Mouse (Mus musculus) hindbrain, embryonic 10.5 days (tissue): ENCODE measurements around the gene Prkcd. TPM values are rescaled to one million over a fixed set of nuclear protein-coding genes. Genes with fewer than 3 reads are reported as not detected.
A peak's percentile ranks its signal among the peaks of the same experiment; 100 is the strongest.
"Not testable (repeated sequence)": the region's sequence is repeated elsewhere in the genome, so short reads cannot be mapped to it uniquely, and the experiment has no call there.

ENCODE experiments used
- DNase-seq: peaks from one replicate; pipeline ENCODE4 v3.0.0-alpha.2; 2017; ENCODE audit warnings: low spot score
- H3K27ac ChIP-seq: fragments of 300-500 bp; sonication (generic); 2 replicates; pipeline ENCODE4 v1.5.1; 2016; ENCODE audit warnings: mild to moderate bottlenecking, moderate library complexity
- H3K27me3 ChIP-seq: fragments of 300-500 bp; sonication (generic); 2 replicates; pipeline ENCODE4 v1.6.1; 2016; ENCODE audit warnings: mild to moderate bottlenecking; ENCODE audit not compliant: poor library complexity, insufficient read depth, severe bottlenecking
- H3K36me3 ChIP-seq: fragments of 300-500 bp; sonication (generic); 2 replicates; pipeline ENCODE4 v1.6.1; 2016; ENCODE audit warnings: mild to moderate bottlenecking, moderate library complexity
- H3K4me1 ChIP-seq: fragments of 300-500 bp; sonication (generic); replicated peaks from 2 replicates; pipeline ENCODE4 v1.6.1; 2016; ENCODE audit warnings: mild to moderate bottlenecking
- H3K4me3 ChIP-seq: fragments of 300-500 bp; sonication (generic); 2 replicates; pipeline ENCODE4 v1.5.1; 2016; ENCODE audit warnings: mild to moderate bottlenecking, moderate library complexity
- H3K9me3 ChIP-seq: fragments of 300-500 bp; sonication (generic); 2 replicates; pipeline ENCODE4 v1.6.1; 2016; ENCODE audit warnings: mild to moderate bottlenecking, moderate library complexity
- WGBS: fragments of 180-500 bp; shearing (Covaris S2); methylation state at CpG from one replicate; pipeline ENCODE4 v1.1.7; 2016; 5-methylcytosine and 5-hydroxymethylcytosine counted together
- polyA plus RNA-seq: library from polyadenylated mRNA; unstranded; fragments of >200 nt; fragmentation: Nextera tagmentation; extraction: Ambion mirVana; gene quantifications from 2 replicates; pipeline ENCODE4 v1.2.1, GENCODE M21; 2016

Prkcd gene
- polyA plus RNA-seq, 1 experiment from 2014 or later, result 35.4 TPM

DNA sequence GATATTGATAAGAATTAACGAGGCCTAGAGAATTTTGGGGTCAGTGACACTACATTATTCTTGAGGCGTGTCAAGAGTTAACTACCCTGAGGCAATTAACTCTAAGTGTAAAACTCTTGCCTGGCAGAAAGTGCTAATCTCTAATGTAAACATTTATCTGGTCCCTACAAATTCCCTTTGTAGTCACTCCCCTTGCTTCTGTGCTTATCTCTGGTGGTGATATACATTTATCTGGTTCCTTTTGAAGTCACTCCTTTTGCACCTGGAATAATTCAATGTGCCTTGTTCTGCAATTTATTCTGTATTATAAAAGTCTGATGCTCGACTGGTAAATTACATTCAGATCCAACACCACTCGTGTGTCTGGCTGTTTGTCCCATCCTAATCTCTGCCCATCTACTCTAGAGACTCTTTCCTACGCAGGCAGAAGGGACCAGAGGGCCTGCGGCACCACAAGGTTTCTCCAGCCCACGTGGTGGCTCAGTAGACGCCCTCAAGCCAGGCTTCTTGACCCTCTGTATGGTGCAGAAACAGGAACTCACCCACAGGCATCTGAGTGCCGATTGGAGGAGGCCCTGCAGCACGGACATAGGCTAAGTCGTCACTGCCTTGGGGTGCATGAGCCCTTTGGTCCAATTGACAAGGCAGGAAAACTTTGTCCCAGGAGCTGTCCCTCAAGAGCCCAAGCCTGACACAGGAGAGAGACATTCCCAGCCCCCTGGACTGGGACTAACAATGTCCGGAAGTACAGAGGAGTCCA is 48.5 kb downstream of the Prkcd start:
- H3K9me3 ChIP-seq, H3K4me3 ChIP-seq, DNase-seq, H3K27ac ChIP-seq, H3K27me3 ChIP-seq, H3K4me1 ChIP-seq: not testable (repeated sequence)
- 47% methylated on average over 10 of the region's 12 CpGs for WGBS
- peaks cover 42% of the 10 kb centered on the region for H3K36me3 ChIP-seq

DNA sequence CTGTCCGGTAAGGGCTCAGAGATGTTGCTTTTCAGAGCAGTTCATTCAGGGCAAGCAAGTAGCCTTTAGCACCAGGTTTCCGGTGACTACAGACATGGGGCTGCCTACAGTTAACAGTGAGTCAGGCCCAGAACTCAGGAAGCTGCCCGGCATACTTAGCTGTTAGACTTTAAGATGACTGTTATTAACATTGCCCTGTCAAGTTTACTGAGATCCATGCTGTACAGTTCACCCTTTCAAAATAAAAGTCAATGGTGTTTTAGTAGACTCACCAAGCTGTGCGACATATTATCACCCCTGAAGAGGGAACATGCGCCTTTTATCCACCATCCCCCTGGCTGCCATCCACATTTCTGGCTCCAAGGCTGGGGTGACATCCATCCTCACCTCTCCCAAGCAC is 49.8 kb downstream of the Prkcd start:
- Histone ChIP-seq H3K9me3 (no peaks in the 10 kb centered on the region), H3K4me3 (no peak overlapping the region), H3K4me1 (peaks cover 9% of the 10 kb centered on the region), H3K36me3 (peaks cover 54% of the 10 kb centered on the region), H3K27me3 (no peaks in the 10 kb centered on the region), H3K27ac (no peak overlapping the region)
- DNase-seq, result no peak
- WGBS, result 84% methylated on average over 5 of the region's 5 CpGs

DNA sequence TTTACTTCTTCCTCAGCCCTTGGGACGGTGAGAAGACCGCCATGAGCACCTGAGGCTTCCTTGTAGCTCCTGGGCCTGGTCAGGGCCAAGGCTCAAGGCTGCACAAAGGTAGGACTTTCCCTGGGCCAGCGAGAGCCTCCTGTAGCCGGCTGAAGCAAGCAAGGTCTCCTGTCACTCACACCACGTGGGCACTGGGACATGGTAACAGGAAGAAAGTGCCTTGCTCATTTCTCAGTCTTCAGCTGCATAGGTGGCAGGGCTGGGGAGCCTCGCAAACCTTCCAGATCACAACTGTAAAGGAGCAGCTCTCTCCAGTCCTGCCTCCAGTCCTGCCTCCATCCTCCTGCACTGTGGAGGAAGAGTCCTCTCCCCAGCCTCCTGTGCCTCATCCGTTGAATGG is 50.2 kb downstream of the Prkcd start:
- 80% methylated on average over 7 of the region's 7 CpGs for WGBS

DNA sequence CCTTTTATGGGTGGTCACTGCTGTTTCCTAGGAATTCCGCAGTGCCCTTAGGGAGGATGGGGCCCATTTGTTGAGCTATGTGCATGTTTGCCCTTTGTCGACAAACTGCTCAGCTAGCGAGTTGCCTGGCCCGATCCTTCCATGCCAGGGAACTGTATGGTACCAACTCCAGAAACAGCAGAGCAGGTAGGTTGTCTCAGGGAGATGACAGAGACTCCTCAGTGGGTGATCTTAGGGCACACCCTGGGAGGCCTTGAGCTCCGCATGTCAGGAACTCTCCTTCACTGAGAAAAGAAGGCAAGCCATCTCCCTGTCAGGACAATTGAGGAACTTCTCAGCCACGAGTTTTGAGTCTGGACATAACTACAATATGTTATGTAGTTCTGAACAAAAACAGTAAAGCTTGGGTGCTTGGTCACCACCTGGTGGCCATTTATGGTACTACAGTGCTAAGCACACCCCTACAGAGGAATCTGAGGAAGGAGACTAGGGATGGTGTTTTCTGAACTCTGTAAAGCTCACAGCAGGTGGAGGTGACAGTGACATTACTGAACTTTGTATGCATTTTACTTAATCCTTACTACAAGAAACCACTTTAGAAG is 51.9 kb downstream of the Prkcd start:
- H3K27ac ChIP-seq, result no peak overlapping the region
- DNase-seq, result peak; percentile 70
- no peaks in the 10 kb centered on the region for H3K9me3 ChIP-seq
- no peak overlapping the region for H3K4me3 ChIP-seq
- H3K4me1 ChIP-seq, result peaks cover 2% of the 10 kb centered on the region; the same call in 1 of the 2 replicates
- H3K27me3 ChIP-seq, result no peaks in the 10 kb centered on the region
- 71% methylated on average over 6 of the region's 6 CpGs for WGBS
- H3K36me3 ChIP-seq, result peaks cover 76% of the 10 kb centered on the region

More for the DNA sequence above, 50.2 kb downstream of the Prkcd start:
- Histone ChIP-seq H3K9me3 (no peaks in the 10 kb centered on the region), H3K4me3 (no peak overlapping the region), H3K36me3 (peaks cover 59% of the 10 kb centered on the region), H3K27me3 (no peaks in the 10 kb centered on the region), H3K27ac (no peak overlapping the region), H3K4me1 (peaks cover 9% of the 10 kb centered on the region)
- no peak for DNase-seq

DNA sequence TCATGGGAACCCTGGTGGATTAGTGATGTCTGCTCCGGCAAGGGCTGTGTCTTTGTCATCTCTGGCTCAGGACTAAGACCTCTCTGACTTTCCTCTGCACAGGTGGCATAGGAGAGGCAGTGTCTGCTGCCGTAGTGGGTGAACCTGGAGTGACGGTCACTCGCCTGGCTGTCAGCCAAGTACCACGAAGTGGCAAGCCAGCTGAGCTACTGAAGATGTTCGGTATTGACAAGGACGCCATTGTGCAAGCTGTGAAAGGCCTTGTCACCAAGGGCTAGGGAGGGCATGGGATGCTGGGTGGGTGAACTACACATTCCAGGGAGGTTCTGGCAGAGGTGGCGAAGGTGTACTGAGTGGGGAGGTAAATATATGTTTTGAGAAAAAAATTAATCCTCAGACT is 52.8 kb downstream of the Prkcd start:
- H3K27ac ChIP-seq, result no peak overlapping the region
- H3K9me3 ChIP-seq, result no peaks in the 10 kb centered on the region
- H3K4me3 ChIP-seq, result no peak overlapping the region
- H3K27me3 ChIP-seq, result no peaks in the 10 kb centered on the region
- no peaks in the 10 kb centered on the region for H3K4me1 ChIP-seq
- WGBS, result 90% methylated on average over 8 of the region's 8 CpGs
- no peak for DNase-seq
- H3K36me3 ChIP-seq, result peaks cover 84% of the 10 kb centered on the region

DNA sequence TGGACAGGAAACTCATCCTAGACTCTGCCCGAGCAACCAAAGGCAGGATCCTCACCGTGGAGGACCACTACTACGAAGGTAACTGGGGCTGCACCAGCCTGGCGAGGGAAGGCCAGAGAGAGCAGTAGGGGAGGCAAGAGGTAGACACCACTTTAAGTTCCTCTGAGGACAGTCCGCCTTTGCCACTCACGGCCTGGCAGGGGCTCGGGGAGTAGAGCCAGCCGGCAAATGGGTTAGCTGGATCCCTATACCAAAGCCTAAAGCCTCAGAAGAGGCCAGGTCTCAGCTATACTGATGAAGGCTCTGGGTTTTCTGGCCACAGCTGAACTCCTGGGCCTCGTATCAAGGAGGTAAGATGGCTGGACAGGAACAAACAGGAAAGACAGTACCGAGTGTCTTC is 53.8 kb downstream of the Prkcd start:
- Histone ChIP-seq H3K27me3 (no peaks in the 10 kb centered on the region), H3K4me3 (no peak overlapping the region), H3K36me3 (peaks cover 94% of the 10 kb centered on the region), H3K27ac (no peak overlapping the region), H3K9me3 (no peaks in the 10 kb centered on the region), H3K4me1 (no peaks in the 10 kb centered on the region)
- 91% methylated on average over 10 of the region's 10 CpGs for WGBS
- DNase-seq, result no peak

DNA sequence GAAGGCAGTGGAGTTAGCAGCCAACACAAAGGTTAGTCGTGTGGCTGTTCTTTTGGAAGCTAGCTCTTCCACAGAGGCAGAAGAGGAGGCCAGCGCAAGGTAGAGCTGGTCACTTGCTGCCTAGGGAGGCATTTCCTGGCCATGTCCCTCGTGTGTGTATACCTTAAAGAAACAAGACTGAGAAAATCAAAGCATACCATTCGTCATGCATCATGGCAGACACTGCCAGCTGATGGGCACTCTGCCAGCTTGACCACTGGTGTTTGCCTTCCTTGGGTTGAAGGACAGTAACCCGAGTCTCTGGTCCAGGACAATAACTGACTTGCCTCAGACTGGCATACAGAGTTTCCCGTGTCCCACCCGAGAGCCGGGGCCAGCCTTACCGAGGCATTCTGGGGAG is 55.7 kb downstream of the Prkcd start:
- Histone ChIP-seq H3K27me3 (no peaks in the 10 kb centered on the region), H3K27ac (no peak overlapping the region), H3K4me3 (no peak overlapping the region), H3K4me1 (no peaks in the 10 kb centered on the region), H3K9me3 (no peaks in the 10 kb centered on the region), H3K36me3 (peaks cover 100% of the 10 kb centered on the region)
- DNase-seq, result no peak
- 93% methylated on average over 9 of the region's 9 CpGs for WGBS

DNA sequence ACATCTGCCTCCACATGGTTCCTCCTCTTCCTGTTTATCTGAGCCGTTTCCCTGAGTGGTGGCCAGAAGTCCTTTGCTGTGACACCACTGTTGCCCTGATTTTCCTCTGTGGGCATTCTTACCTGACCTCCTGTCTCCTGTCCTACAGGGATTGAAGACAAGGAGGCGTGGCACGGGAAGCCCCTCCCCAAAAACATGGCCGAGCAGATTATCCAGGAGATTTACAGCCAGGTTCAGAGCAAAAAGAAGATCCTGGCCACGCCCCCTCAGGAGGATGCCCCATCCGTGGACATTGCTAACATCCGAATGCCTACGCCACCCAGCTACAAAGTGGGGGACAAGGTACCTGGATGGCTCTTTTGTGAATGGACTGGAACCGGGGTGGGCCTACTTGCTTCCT is 58.0 kb downstream of the Prkcd start:
- Histone ChIP-seq H3K27ac (no peak overlapping the region), H3K27me3 (no peaks in the 10 kb centered on the region), H3K4me1 (no peaks in the 10 kb centered on the region), H3K9me3 (no peaks in the 10 kb centered on the region), H3K36me3 (peaks cover 100% of the 10 kb centered on the region), H3K4me3 (no peak overlapping the region)
- WGBS, result 93% methylated on average over 9 of the region's 9 CpGs
- DNase-seq, result no peak

DNA sequence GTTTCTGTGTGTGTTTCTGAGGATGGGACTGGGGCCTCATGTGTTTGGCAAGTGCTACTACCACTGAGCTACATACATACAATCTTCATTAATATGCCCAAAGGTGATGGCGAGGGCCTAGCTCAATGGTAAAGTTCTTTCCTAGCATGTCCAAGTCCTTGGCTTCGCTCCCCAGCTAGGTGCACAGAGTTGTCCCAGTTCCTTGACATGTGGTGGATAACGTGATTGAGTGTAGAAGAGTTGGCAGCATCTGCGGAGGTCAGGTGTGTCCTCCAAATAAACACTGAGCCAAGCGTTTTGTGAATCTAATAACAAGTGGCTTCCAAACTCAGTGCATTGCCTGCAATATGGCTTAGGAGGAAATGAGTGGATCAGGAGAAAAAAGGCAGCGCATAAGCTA is 59.7 kb downstream of the Prkcd start:
- Histone ChIP-seq H3K36me3 (peaks cover 97% of the 10 kb centered on the region), H3K4me3 (no peak overlapping the region), H3K9me3 (no peaks in the 10 kb centered on the region), H3K27ac (no peak overlapping the region), H3K4me1 (no peaks in the 10 kb centered on the region), H3K27me3 (no peaks in the 10 kb centered on the region)
- DNase-seq, result no peak
- WGBS, result 95% methylated on average over 6 of the region's 6 CpGs

DNA sequence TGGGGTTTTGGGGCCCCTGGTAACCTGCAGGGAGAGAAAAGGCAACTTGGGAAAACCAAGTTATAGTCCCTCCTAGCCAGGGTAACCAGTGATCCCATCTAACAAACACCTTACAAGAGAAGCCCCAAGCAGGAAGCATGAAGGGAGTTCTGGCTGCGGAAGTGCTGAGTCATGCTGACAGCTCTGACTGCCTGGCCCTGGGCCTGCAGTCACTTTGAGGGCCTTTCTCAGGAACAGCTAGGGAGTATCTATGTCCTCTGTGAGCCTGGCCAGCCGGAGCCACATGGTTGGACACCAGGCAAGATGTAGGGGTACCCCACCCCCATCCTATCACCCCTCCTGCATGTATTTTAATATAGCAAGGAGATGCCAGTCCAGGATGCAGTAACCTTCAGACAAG is 61.6 kb downstream of the Prkcd start:
- no peaks in the 10 kb centered on the region for H3K4me1 ChIP-seq
- H3K9me3 ChIP-seq, result no peaks in the 10 kb centered on the region
- DNase-seq, result no peak
- H3K36me3 ChIP-seq, result peaks cover 97% of the 10 kb centered on the region
- H3K4me3 ChIP-seq, result no peak overlapping the region
- H3K27me3 ChIP-seq, result no peaks in the 10 kb centered on the region
- H3K27ac ChIP-seq, result 0 out of 2 replicates have a peak overlapping the region, but pooled peaks have one; percentile 18
- 89% methylated on average over 2 of the region's 2 CpGs for WGBS

DNA sequence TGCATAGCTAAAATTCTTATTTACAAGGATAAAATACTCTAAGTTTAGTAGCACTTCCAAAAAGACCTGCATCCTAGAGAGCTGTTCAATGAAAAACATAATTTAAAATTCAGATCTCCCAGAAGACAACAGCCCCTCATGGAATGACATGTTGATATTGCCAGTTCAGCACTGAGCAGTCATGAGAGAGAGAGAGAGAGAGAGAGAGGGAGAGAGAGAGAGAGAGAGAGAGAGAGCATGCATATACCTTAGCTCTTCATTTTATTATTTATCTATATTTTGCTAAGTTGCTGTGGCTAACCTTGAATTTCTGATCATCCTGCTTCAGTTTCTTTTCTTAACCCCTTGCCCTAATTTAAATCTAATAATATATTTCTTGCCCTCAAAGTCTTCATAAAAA is 63.7 kb downstream of the Prkcd start:
- no peaks in the 10 kb centered on the region for H3K9me3 ChIP-seq
- no peak overlapping the region for H3K27ac ChIP-seq
- H3K36me3 ChIP-seq, result peaks cover 97% of the 10 kb centered on the region
- no peaks in the 10 kb centered on the region for H3K4me1 ChIP-seq
- H3K4me3 ChIP-seq, result no peak overlapping the region
- no peak for DNase-seq
- H3K27me3 ChIP-seq, result no peaks in the 10 kb centered on the region

DNA sequence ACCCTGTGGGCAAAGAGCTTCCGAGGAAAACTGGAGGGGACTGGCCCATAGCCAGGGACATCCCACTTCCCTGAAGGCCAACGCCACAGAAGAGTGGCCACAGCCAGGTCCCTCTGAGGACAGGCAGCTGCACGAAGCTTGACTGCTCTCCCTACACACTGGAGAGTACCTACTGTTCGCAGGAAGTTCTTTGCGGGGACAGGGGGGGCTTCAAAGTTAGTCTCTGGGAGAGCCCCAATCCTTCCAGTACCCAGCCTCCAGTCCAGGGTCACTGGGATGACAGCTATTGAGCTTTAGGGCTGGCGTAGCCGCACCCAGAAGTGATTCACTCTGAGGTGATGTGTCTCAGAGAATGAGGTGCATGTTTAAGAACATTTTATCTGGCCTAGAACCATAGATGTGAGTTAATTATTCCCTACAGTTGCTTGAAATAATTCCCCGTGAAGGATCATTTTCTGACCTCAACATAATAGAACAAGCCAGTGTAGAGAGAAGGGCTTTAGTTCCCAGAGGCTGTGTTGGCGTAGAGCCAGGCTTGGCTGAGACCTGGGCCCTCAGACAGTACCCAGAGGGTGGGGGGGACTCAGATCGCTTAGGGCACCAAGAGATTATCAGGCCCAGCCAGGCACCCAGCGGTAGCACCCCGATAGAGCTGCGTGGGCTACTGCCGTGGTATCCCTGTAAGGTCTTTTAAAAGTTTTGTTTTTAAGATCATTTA is 64.4 kb downstream of the Prkcd start:
- H3K4me3 ChIP-seq, result no peak overlapping the region
- no peaks in the 10 kb centered on the region for H3K27me3 ChIP-seq
- H3K27ac ChIP-seq, result no peak overlapping the region
- 93% methylated on average over 14 of the region's 14 CpGs for WGBS
- no peaks in the 10 kb centered on the region for H3K9me3 ChIP-seq
- H3K36me3 ChIP-seq, result peaks cover 97% of the 10 kb centered on the region
- no peak for DNase-seq
- H3K4me1 ChIP-seq, result no peaks in the 10 kb centered on the region

DNA sequence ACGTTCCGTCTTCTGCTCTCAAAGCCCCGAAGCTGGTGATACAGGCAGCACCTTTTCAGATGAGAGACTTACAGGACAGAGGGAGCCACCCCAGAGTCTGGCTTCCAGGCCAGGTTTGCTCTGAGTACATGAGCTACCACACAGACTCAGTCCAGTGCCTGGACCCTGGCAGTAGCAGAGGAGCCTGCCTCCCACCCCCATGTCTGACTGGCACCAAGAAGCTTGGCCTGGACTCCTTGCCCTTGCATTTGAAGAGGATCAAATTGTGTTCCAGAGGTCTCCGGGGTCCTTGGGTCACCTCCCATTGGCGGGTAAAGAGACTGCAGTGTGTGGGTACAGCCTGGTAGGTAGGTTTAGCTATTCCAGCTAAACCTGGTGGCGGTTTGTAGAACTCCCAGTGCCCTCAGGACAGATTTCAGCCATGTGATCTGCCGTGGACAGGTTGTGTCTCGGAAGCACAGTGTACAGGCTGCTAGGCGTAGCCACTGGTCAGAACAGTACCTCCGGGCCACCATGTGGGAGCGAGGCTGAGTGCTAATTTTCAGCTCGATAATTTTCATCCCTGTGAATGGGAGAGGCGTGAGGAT is 65.1 kb downstream of the Prkcd start:
- Histone ChIP-seq H3K4me3 (no peak overlapping the region), H3K9me3 (no peaks in the 10 kb centered on the region), H3K27ac (no peak overlapping the region), H3K27me3 (no peaks in the 10 kb centered on the region), H3K4me1 (no peaks in the 10 kb centered on the region), H3K36me3 (peaks cover 97% of the 10 kb centered on the region)
- WGBS, result 95% methylated on average over 13 of the region's 13 CpGs
- DNase-seq, result no peak
